Mouse (Mus musculus): Measurements from ENCODE around the gene Stra6l. TPM values are rescaled to one million over a fixed set of nuclear protein-coding genes. Genes with fewer than 3 reads are reported as not detected.

Stra6l gene
- total RNA-seq, 2 experiments from 2014 or later: not detected

- intact Hi-C loops (cut with DNase I): no loop called here
- DNase-seq (ENCODE audit: low spot score in 2 of 2): no peak
Observed at GRCm38 (mm10) chr4:45898413-45898812, 49.9 kb downstream of the Stra6l start.

GRCm38 (mm10) chr4:45909256-45909655 lies 60.8 kb downstream of the Stra6l start:
- peak; percentile 34 to 73 for DNase-seq (ENCODE audit: low spot score in 2 of 2)

GRCm38 (mm10) chr4:45909924-45910323 lies 61.5 kb downstream of the Stra6l start:
- no peak for DNase-seq (ENCODE audit: low spot score in 2 of 2)
- intact Hi-C loops (cut with DNase I): no loop called here

More at GRCm38 (mm10) chr4:45909256-45909655, 60.8 kb downstream of the Stra6l start:
- intact Hi-C loops (cut with DNase I): no loop called here

GRCm38 (mm10) chr4:45911256-45911655 lies 62.8 kb downstream of the Stra6l start:
- intact Hi-C loops (cut with DNase I): no loop called here

GRCm38 (mm10) chr4:45911876-45912275 lies 63.4 kb downstream of the Stra6l start:
- no peak for DNase-seq (ENCODE audit: low spot score in 2 of 2)
- intact Hi-C loops (cut with DNase I): no loop called here

More at GRCm38 (mm10) chr4:45911256-45911655, 62.8 kb downstream of the Stra6l start:
- no peak for DNase-seq (ENCODE audit: low spot score in 2 of 2)

GRCm38 (mm10) chr4:45917091-45917490 lies 68.6 kb downstream of the Stra6l start:
- no peak for DNase-seq (ENCODE audit: low spot score in 2 of 2)

GRCm38 (mm10) chr4:45921663-45922435 lies 73.4 kb downstream of the Stra6l start:
- intact Hi-C loops (cut with DNase I): no loop called here
- no peak for DNase-seq (ENCODE audit: low spot score in 2 of 2)

More at GRCm38 (mm10) chr4:45917091-45917490, 68.6 kb downstream of the Stra6l start:
- intact Hi-C loops (cut with DNase I): no loop called here

- DNase-seq (ENCODE audit: low spot score in 2 of 2): no peak
- intact Hi-C loops (cut with DNase I): no loop called here
Observed at GRCm38 (mm10) chr4:45924011-45924410, 75.5 kb downstream of the Stra6l start.

- intact Hi-C loops (cut with DNase I): no loop called here
- DNase-seq (ENCODE audit: low spot score in 2 of 2): no peak
Observed at GRCm38 (mm10) chr4:45928561-45928960, 80.1 kb downstream of the Stra6l start.

Other genes starting within 250 kb of the Stra6l start
- 1 to 10 TPM; 5.7 to 6.4 TPM for gene Aldh1b1, start 49.6 kb upstream of the Stra6l start, total RNA-seq (2021)
- under 1 TPM; 0.41 to 0.62 TPM for gene Igfbpl1, start 21.7 kb upstream of the Stra6l start, total RNA-seq (2021)
- gene Ccdc180, start 41.6 kb downstream of the Stra6l start, total RNA-seq (2021): not detected
- 10 to 100 TPM; 27.0 to 28.1 TPM for gene Tdrd7, start 116.7 kb downstream of the Stra6l start, total RNA-seq (2021)
- gene Tmod1, start 190.3 kb downstream of the Stra6l start, total RNA-seq (2021): 10 to 100 TPM; 39.6 to 48.7 TPM

All from left cerebral cortex, postnatal 25 days (tissue).